Mouse (Mus musculus) ES-Bruce4 (cell line): ENCODE data around the gene Cep295nl. TPM values are rescaled to one million over a fixed set of nuclear protein-coding genes. Genes with fewer than 3 reads are reported as not detected.

ENCODE experiments used
- H3K27ac ChIP-seq: 2 replicates; pipeline ENCODE4 v1.5.1; 2012; ENCODE audit warnings: low read length, inconsistent platforms; ENCODE audit not compliant: insufficient read depth
- H3K27me3 ChIP-seq: 2 replicates; pipeline ENCODE4 v1.6.1; 2012; ENCODE audit warnings: mild to moderate bottlenecking, low read length, inconsistent platforms; ENCODE audit not compliant: control insufficient read depth, poor library complexity, insufficient read depth, severe bottlenecking
- H3K36me3 ChIP-seq: 2 replicates; pipeline ENCODE4 v1.6.1; 2012; ENCODE audit warnings: inconsistent platforms, mild to moderate bottlenecking, low read length, moderate library complexity; ENCODE audit not compliant: control insufficient read depth, poor library complexity, insufficient read depth, severe bottlenecking
- H3K4me1 ChIP-seq: one replicate; pipeline ENCODE4 v1.8.1; 2011; ENCODE audit warnings: low read length; ENCODE audit not compliant: control insufficient read depth, insufficient read depth
- H3K4me3 ChIP-seq: 2 replicates; pipeline ENCODE4 v1.5.1; 2011; ENCODE audit warnings: low read depth, mild to moderate bottlenecking, low read length
- H3K9ac ChIP-seq: 2 replicates; pipeline ENCODE4 v1.6.1; 2012; ENCODE audit warnings: low read depth, mild to moderate bottlenecking, inconsistent platforms; ENCODE audit not compliant: poor library complexity, severe bottlenecking
- H3K9me3 ChIP-seq: replicated peaks from 2 replicates; pipeline ENCODE4 v1.6.1; 2012; ENCODE audit warnings: mild to moderate bottlenecking, low read length, inconsistent platforms; ENCODE audit not compliant: control insufficient read depth, poor library complexity, insufficient read depth, severe bottlenecking
- CTCF ChIP-seq: IDR thresholded peaks from one replicate; pipeline ENCODE4 v1.8.1; 2011; ENCODE audit warnings: low read depth, low read length
- EP300 ChIP-seq: IDR thresholded peaks from 2 replicates; pipeline ENCODE4 v1.6.1; 2011; ENCODE audit warnings: low read depth, low read length; ENCODE audit not compliant: insufficient read depth
- POLR2A ChIP-seq: IDR thresholded peaks from one replicate; pipeline ENCODE4 v1.8.1; 2011; ENCODE audit warnings: low read length; ENCODE audit not compliant: insufficient read depth
- polyA plus RNA-seq: library from polyadenylated mRNA; stranded (reverse); fragments of >200 nt; gene quantifications from 2 replicates; pipeline ENCODE4 v1.2.4, GENCODE M21; 2011; ENCODE audit warnings: low read depth; ENCODE audit not compliant: missing spikeins, insufficient read depth, insufficient read length

Cep295nl gene
- polyA plus RNA-seq, 1 experiment: 0.64 TPM

GRCm38 (mm10) chr11:118354636-118355191 lies 12.4 kb upstream of the Cep295nl start:
- no peaks in the 10 kb centered on the region for H3K27me3 ChIP-seq
- H3K27ac ChIP-seq: no peak overlapping the region
- TF ChIP-seq POLR2A (no peak), CTCF (no peak), EP300 (no peak)

GRCm38 (mm10) chr11:118349494-118349893 lies 7.2 kb upstream of the Cep295nl start:
- peaks cover 5% of the 10 kb centered on the region for H3K4me1 ChIP-seq
- H3K36me3 ChIP-seq: no peaks in the 10 kb centered on the region
- no peak overlapping the region for H3K27ac ChIP-seq
- H3K9me3 ChIP-seq: no peaks in the 10 kb centered on the region
- no peak overlapping the region for H3K9ac ChIP-seq
- H3K4me3 ChIP-seq: no peak overlapping the region
- H3K27me3 ChIP-seq: no peaks in the 10 kb centered on the region
- no peak for TF ChIP-seq CTCF
- no peak for TF ChIP-seq POLR2A
- TF ChIP-seq EP300: no peak

More at GRCm38 (mm10) chr11:118354636-118355191, 12.4 kb upstream of the Cep295nl start:
- no peaks in the 10 kb centered on the region for H3K36me3 ChIP-seq
- no peaks in the 10 kb centered on the region for H3K9me3 ChIP-seq
- H3K4me1 ChIP-seq: no peaks in the 10 kb centered on the region
- peak overlapping the region; percentile 70 for H3K4me3 ChIP-seq
- H3K9ac ChIP-seq: peak overlapping the region; percentile 61

GRCm38 (mm10) chr11:118348877-118349276 lies 6.6 kb upstream of the Cep295nl start:
- Histone ChIP-seq H3K27ac (no peak overlapping the region), H3K9ac (no peak overlapping the region), H3K9me3 (no peaks in the 10 kb centered on the region), H3K36me3 (no peaks in the 10 kb centered on the region), H3K4me3 (no peak overlapping the region), H3K27me3 (no peaks in the 10 kb centered on the region), H3K4me1 (peaks cover 5% of the 10 kb centered on the region)
- no peak for TF ChIP-seq POLR2A
- TF ChIP-seq EP300: no peak
- no peak for TF ChIP-seq CTCF

GRCm38 (mm10) chr11:118348419-118348818 lies 6.1 kb upstream of the Cep295nl start:
- peaks cover 5% of the 10 kb centered on the region for H3K4me1 ChIP-seq
- no peaks in the 10 kb centered on the region for H3K36me3 ChIP-seq
- H3K9ac ChIP-seq: no peak overlapping the region
- 0 out of 2 replicates have a peak, but pooled peaks have one; percentile 7 for TF ChIP-seq EP300
- TF ChIP-seq CTCF: no peak
- H3K9me3 ChIP-seq: no peaks in the 10 kb centered on the region
- no peak overlapping the region for H3K4me3 ChIP-seq
- H3K27ac ChIP-seq: no peak overlapping the region
- no peaks in the 10 kb centered on the region for H3K27me3 ChIP-seq

- TF ChIP-seq CTCF (no peak), EP300 (no peak), POLR2A (no peak)
- Histone ChIP-seq H3K9ac (no peak overlapping the region), H3K36me3 (no peaks in the 10 kb centered on the region), H3K4me3 (no peak overlapping the region), H3K27ac (no peak overlapping the region), H3K27me3 (no peaks in the 10 kb centered on the region), H3K4me1 (peaks cover 5% of the 10 kb centered on the region), H3K9me3 (no peaks in the 10 kb centered on the region)
These were observed 5.6 kb upstream of the Cep295nl start for GRCm38 (mm10) chr11:118347911-118348310.

GRCm38 (mm10) chr11:118347391-118347790 lies 5.1 kb upstream of the Cep295nl start:
- peaks cover 6% of the 10 kb centered on the region for H3K4me1 ChIP-seq

More at GRCm38 (mm10) chr11:118347391-118347790, 5.1 kb upstream of the Cep295nl start:
- Histone ChIP-seq H3K36me3 (no peaks in the 10 kb centered on the region), H3K9ac (no peak overlapping the region), H3K4me3 (no peak overlapping the region), H3K27ac (no peak overlapping the region), H3K9me3 (no peaks in the 10 kb centered on the region), H3K27me3 (no peaks in the 10 kb centered on the region)
- no peak for TF ChIP-seq POLR2A
- no peak for TF ChIP-seq CTCF
- no peak for TF ChIP-seq EP300
